Mouse (Mus musculus) midbrain, embryonic 16.5 days (tissue): ENCODE measurements around the gene Matn4. TPM values are rescaled to one million over a fixed set of nuclear protein-coding genes. Genes with fewer than 3 reads are reported as not detected.

ENCODE experiments used
- ATAC-seq: fragments of 200-750 bp; cut with Nextera tagmentation; 2 replicates; pipeline ENCODE4 v1.8.0; 2017; ENCODE audit warnings: moderate TSS enrichment
- H3K27ac ChIP-seq: fragments of 300-500 bp; sonication (generic); 2 replicates; pipeline ENCODE4 v1.5.1; 2014; ENCODE audit warnings: mild to moderate bottlenecking, low read length, mixed read lengths
- H3K27me3 ChIP-seq: fragments of 300-500 bp; sonication (generic); 2 replicates; pipeline ENCODE4 v1.6.1; 2014; ENCODE audit warnings: low read depth, low read length, mixed read lengths; ENCODE audit not compliant: control insufficient read depth, insufficient read depth
- H3K36me3 ChIP-seq: fragments of 300-500 bp; sonication (generic); 2 replicates; pipeline ENCODE4 v1.6.1; 2014; ENCODE audit warnings: mild to moderate bottlenecking, low read length, moderate library complexity, mixed read lengths; ENCODE audit not compliant: control insufficient read depth, insufficient read depth
- H3K4me1 ChIP-seq: fragments of 300-500 bp; sonication (generic); 2 replicates; pipeline ENCODE4 v1.6.1; 2014; ENCODE audit warnings: mild to moderate bottlenecking, low read length, mixed read lengths; ENCODE audit not compliant: control insufficient read depth, insufficient read depth
- H3K4me2 ChIP-seq: fragments of 300-500 bp; sonication (generic); 2 replicates; pipeline ENCODE4 v1.6.1; 2014; ENCODE audit warnings: mild to moderate bottlenecking, low read length, mixed read lengths
- H3K4me3 ChIP-seq: fragments of 300-500 bp; sonication (generic); 2 replicates; pipeline ENCODE4 v1.5.1; 2014; ENCODE audit warnings: low read depth, mild to moderate bottlenecking, low read length, moderate library complexity, mixed read lengths
- H3K9ac ChIP-seq: fragments of 300-500 bp; sonication (generic); 2 replicates; pipeline ENCODE4 v1.6.1; 2014; ENCODE audit warnings: low read depth, low read length, mixed read lengths
- H3K9me3 ChIP-seq: fragments of 300-500 bp; sonication (generic); replicated peaks from 2 replicates; pipeline ENCODE4 v1.6.1; 2014; ENCODE audit warnings: mild to moderate bottlenecking, low read length, mixed read lengths; ENCODE audit not compliant: control insufficient read depth, poor library complexity, severe bottlenecking
- WGBS: fragments of 180-500 bp; shearing (Covaris S2); extraction: QIAGEN DNeasy Blood & Tissue Kit; methylation state at CpG from one replicate; pipeline ENCODE4 v1.1.7; 2014; 5-methylcytosine and 5-hydroxymethylcytosine counted together
- polyA plus RNA-seq: library from polyadenylated mRNA; unstranded; fragments of >200 nt; fragmentation: Nextera tagmentation; extraction: Ambion mirVana; gene quantifications from 2 replicates; pipeline ENCODE4 v1.2.1, GENCODE M21; 2015

The Matn4 gene
- polyA plus RNA-seq, 1 experiment from 2014 or later: 0.93 TPM

DNA sequence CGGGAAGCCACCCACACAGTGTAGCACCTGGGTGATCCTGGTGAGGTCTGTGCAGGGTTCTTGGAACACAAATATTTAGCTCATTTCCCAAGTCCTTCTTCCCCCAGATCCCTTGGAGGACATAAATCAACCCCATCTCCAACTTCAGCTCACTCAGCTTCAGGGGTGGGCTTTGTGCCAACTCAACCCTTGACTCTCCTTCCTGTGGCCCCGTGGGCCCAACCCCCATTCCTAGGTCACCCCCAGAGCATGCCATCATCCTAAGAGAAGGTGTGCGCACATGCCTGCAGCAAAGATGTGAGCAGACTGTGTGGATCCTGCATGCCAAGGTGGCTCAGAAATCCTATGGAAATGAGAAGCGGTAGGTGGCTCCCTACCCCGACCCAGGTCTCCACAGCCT lies 559 bp upstream of the Matn4 start:
- H3K4me1 ChIP-seq: peaks cover 7% of the 10 kb centered on the region; the same call in 1 of the 2 replicates
- no peak overlapping the region for H3K27ac ChIP-seq
- 39% methylated on average over 5 of the region's 5 CpGs for WGBS
- no peak overlapping the region for H3K4me2 ChIP-seq
- no peak overlapping the region for H3K9ac ChIP-seq
- no peak overlapping the region for H3K4me3 ChIP-seq
- H3K9me3 ChIP-seq: no peaks in the 10 kb centered on the region
- H3K36me3 ChIP-seq: no peaks in the 10 kb centered on the region
- ATAC-seq: no peak
- H3K27me3 ChIP-seq: peaks cover 92% of the 10 kb centered on the region

DNA sequence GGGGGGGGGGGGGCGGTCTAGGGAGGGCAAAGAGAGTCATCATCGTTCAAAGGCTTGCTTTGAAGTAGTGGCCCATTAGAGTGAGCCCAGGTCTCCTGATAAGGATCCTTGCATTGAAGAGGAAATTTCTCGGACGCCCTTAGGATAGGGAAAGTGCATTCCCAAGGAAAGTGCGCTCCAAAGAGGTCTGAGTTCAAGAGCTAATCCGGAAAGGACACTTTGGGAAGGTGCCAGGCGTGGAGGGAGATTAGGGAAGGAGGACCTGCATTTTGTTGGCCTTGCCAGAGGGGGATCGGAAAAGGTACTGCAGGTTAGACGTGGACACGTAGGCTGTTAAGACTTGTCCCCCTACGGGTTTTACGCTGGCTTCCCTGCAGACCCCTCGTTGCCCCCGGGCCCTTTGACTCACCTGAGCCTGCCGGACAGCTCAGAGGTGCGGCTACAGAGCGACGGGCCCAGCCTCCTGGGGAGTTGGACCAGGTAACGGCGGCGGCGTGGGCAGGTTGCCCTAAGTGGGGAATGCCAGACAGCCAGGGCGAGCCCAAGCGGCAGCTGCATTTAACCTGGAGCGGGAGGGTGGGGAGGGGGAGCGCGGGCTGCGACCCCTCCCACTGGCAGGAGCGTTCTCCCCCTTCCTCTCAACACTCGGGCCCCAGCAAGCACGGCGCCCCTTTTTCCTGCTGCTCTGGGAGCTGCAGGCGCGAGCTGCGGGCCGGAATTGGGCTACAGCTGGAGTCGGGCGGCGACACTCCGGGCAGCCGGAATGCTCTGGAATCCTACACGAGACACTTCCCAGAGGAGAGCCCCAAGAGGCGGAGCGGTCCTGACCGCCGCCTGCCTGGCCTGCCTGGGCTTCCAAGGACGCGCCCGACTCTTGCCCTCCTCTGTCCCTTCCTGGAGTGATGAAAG lies 624 bp downstream of the Matn4 start:
- Histone ChIP-seq H3K4me2 (peak overlapping the region; percentile 58), H3K27ac (no peak overlapping the region), H3K4me1 (peaks cover 7% of the 10 kb centered on the region; the same call in 1 of the 2 replicates), H3K36me3 (no peaks in the 10 kb centered on the region), H3K27me3 (peaks cover 90% of the 10 kb centered on the region), H3K4me3 (peak overlapping the region; percentile 29), H3K9ac (peak overlapping the region; percentile 41; the same call in 1 of the 2 replicates), H3K9me3 (no peaks in the 10 kb centered on the region)
- ATAC-seq: no peak
- 1% methylated on average over 39 of the region's 49 CpGs for WGBS

DNA sequence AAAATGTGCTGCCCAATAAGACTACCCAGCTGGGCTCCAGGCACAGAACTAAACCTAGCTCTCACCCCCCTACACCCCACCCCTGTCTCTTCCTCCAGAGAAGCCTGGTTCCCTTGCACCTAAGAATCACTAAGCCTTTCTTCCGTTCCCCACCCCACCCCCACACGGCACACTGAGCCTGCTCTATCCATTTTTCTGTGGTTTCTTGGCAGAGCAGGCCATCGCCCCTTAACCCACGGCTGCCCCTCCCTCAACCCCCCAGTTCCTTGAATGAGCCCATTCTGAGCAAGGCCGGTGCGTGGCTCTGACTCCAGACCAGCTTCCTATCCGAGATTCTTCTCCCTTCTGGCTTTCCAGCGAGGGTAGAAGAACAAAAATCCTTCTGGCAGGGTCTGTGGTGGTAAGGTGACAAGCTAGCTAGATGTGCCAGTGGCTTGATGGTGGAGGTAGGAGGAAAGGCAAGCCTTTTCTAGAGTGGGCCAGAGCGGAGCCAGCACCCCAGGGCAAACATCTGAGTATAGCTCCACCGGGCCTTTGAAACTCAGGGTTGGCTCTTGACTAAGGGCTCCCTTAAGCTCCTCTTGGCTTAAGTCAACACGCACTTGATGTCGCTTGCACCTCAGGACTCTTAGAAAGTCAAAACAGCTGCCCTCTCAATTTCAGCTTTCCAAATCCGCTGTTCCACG lies 1.4 kb downstream of the Matn4 start:
- Histone ChIP-seq H3K27me3 (peaks cover 88% of the 10 kb centered on the region), H3K9me3 (no peaks in the 10 kb centered on the region), H3K4me2 (no peak overlapping the region), H3K4me1 (peaks cover 7% of the 10 kb centered on the region; the same call in 1 of the 2 replicates), H3K36me3 (no peaks in the 10 kb centered on the region), H3K27ac (no peak overlapping the region), H3K9ac (no peak overlapping the region), H3K4me3 (no peak overlapping the region)
- ATAC-seq: no peak
- WGBS: 12% methylated on average over 14 of the region's 14 CpGs

DNA sequence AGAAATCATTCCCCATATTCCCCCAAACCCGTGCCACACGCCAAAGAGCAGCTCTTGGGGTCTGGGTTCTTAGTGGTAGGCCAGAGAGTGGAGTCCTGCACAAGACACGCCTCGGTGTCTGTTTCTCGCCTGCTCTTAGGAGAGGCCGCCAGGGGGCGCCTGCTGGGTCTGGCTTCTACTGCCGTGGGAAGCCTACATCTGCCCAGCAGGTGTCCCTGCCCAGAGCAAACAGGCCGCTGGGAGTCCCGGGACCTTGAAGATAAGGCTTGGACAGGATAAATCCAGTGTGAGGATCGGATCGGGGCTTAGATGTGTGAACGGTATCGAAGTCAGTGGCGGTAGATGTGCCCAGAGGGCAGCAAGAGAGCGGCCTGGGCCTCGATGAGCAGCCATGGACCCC lies 2.1 kb downstream of the Matn4 start, which contains the start of gene Rbpjl:
Rbpjl (plus strand) TSS at position 236 of the 400 bp plus-strand sequence.
- 2% methylated on average over 17 of the region's 17 CpGs for WGBS
- H3K36me3 ChIP-seq: no peaks in the 10 kb centered on the region

DNA sequence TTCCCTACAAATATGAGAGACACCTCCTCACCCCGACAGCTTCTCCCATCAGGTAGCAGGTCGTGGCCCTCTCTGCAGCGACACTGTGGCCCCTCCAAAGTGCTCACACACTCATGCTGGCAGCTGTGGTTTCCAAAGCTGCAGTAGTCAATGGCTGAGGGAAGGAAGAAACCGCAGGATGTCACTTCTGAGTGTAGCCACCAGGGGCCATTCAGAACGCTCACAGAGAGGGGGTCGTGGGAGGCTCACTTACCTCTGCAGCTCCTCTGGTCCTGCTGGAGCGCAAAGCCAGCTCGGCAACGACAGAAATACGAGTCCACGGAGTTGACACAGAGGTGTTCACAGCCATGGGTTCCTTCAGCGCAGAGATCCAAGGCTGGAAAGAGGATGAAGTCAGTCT lies 8.0 kb downstream of the Matn4 start:
- Histone ChIP-seq H3K27me3 (peaks cover 30% of the 10 kb centered on the region), H3K27ac (no peak overlapping the region), H3K4me3 (no peak overlapping the region), H3K4me2 (no peak overlapping the region), H3K9ac (no peak overlapping the region), H3K36me3 (no peaks in the 10 kb centered on the region), H3K9me3 (0 out of 2 replicates have a peak, but pooled peaks cover 2% of the 10 kb centered on the region), H3K4me1 (no peaks in the 10 kb centered on the region)
- WGBS: 71% methylated on average over 12 of the region's 12 CpGs
- no peak for ATAC-seq

More for the DNA sequence above, 2.1 kb downstream of the Matn4 start, which contains the start of gene Rbpjl:
- peaks cover 7% of the 10 kb centered on the region; the same call in 1 of the 2 replicates for H3K4me1 ChIP-seq
- no peak within 1 kb of the TSS for H3K27ac ChIP-seq
- H3K9me3 ChIP-seq: no peaks in the 10 kb centered on the region
- no peak within 1 kb of the TSS for H3K9ac ChIP-seq
- peaks cover 82% of the 10 kb centered on the region for H3K27me3 ChIP-seq
- ATAC-seq: no peak
- no peak within 1 kb of the TSS for H3K4me3 ChIP-seq
- no peak within 1 kb of the TSS for H3K4me2 ChIP-seq

DNA sequence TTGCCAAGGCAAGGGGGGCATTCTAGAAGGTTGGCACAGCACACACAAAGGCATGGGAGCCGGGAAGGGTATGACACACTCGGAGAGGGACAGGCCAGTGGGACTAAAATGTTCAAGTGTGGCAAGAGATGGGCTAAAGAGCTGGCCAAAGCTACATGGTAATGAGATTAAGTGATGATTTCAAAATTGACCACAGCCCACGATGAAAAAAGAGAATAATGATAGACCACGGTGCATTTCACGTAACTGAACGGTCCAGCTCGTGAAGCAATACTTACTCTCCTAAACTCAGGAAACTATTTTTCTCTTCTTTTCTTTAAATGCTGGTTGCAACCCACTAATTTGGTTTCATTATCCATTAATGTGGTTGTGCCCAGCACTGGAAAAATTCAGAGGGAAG lies 8.9 kb downstream of the Matn4 start:
- ATAC-seq: no peak
- 96% methylated on average over 7 of the region's 7 CpGs for WGBS
- no peaks in the 10 kb centered on the region for H3K4me1 ChIP-seq
- H3K4me3 ChIP-seq: no peak overlapping the region
- H3K9ac ChIP-seq: no peak overlapping the region
- H3K36me3 ChIP-seq: no peaks in the 10 kb centered on the region
- 0 out of 2 replicates have a peak, but pooled peaks cover 2% of the 10 kb centered on the region for H3K9me3 ChIP-seq
- peaks cover 22% of the 10 kb centered on the region for H3K27me3 ChIP-seq
- H3K4me2 ChIP-seq: no peak overlapping the region
- no peak overlapping the region for H3K27ac ChIP-seq

DNA sequence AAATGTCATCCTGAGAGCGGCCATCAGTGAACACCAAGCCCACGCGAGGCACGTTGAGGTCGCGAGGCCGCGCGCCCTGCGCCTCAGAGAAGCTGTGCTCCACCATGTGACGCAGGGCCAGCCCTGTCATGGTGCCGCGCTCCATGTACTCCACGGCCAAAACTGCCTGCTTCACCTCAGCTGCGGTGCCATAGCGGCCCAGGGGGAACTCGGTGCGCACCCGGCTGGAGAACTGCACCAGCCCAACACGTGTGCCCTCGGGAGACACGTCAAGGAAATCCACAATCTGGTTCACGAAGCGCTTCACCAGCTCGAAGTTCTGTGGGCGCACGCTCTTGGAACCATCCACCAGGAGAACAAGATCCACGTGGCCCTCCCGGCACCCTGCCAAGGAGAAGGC lies 11.8 kb downstream of the Matn4 start:
- Histone ChIP-seq H3K9me3 (0 out of 2 replicates have a peak, but pooled peaks cover 2% of the 10 kb centered on the region), H3K9ac (no peak overlapping the region), H3K27ac (no peak overlapping the region), H3K36me3 (no peaks in the 10 kb centered on the region), H3K4me2 (no peak overlapping the region), H3K4me3 (no peak overlapping the region), H3K27me3 (peaks cover 4% of the 10 kb centered on the region), H3K4me1 (peaks cover 2% of the 10 kb centered on the region; the same call in 1 of the 2 replicates)
- WGBS: 82% methylated on average over 29 of the region's 29 CpGs
- no peak for ATAC-seq

DNA sequence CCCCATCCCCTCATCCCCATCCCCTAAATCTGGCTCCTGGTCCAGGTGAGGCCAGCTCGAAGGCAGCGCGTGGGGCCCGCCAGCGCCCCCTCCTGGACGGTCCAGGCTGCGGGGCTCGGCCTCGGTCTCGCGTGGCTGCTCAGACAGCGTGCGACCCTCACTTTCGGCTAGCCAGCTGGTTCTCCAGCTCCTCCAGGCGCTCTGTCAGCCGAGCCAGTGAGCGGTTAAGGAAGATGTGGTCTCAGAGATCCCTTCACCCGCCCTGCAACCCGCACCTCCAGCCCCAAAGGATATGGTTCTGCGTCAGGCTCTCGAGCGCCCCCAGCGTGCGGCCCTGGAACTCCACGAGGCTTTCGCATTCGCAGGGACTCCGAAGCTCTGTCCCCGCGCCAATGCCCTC lies 15.5 kb downstream of the Matn4 start:
- Histone ChIP-seq H3K27ac (peak overlapping the region; percentile 43; the same call in 1 of the 2 replicates), H3K36me3 (no peaks in the 10 kb centered on the region), H3K9me3 (no peaks in the 10 kb centered on the region), H3K4me1 (peaks cover 2% of the 10 kb centered on the region; the same call in 1 of the 2 replicates), H3K9ac (peak overlapping the region; percentile 71), H3K4me3 (peak overlapping the region; percentile 56), H3K4me2 (peak overlapping the region; percentile 73), H3K27me3 (peaks cover 8% of the 10 kb centered on the region)
- WGBS: 2% methylated on average over 30 of the region's 30 CpGs
- ATAC-seq: peak; percentile 83
